Mouse (Mus musculus) stomach, postnatal 0 days (tissue): ENCODE measurements around the gene Daam1. TPM values are rescaled to one million over a fixed set of nuclear protein-coding genes. Genes with fewer than 3 reads are reported as not detected.

Source experiments
- ATAC-seq: fragments of 200-750 bp; cut with Nextera tagmentation; 2 replicates; pipeline ENCODE4 v1.8.0; 2017; ENCODE audit not compliant: low FRiP score, low TSS enrichment
- DNase-seq: peaks from one replicate; pipeline ENCODE4 v3.0.0-alpha.2; 2016; ENCODE audit warnings: low spot score
- H3K27ac ChIP-seq: fragments of 300-500 bp; sonication (generic); replicated peaks from 2 replicates; pipeline ENCODE4 v1.5.1; 2014; ENCODE audit warnings: mild to moderate bottlenecking, control low read depth
- H3K27me3 ChIP-seq: fragments of 300-500 bp; sonication (generic); 2 replicates; pipeline ENCODE4 v1.6.1; 2014; ENCODE audit warnings: low read length; ENCODE audit not compliant: control insufficient read depth, insufficient read depth
- H3K36me3 ChIP-seq: fragments of 300-500 bp; sonication (generic); 2 replicates; pipeline ENCODE4 v1.6.1; 2014; ENCODE audit warnings: low read length, mixed read lengths; ENCODE audit not compliant: control insufficient read depth, insufficient read depth
- H3K4me1 ChIP-seq: fragments of 300-500 bp; sonication (generic); replicated peaks from 2 replicates; pipeline ENCODE4 v1.6.1; 2014; ENCODE audit warnings: antibody characterized with exemption; ENCODE audit not compliant: control insufficient read depth, insufficient read depth
- H3K4me2 ChIP-seq: fragments of 300-500 bp; sonication (generic); replicated peaks from 2 replicates; pipeline ENCODE4 v1.6.1; 2014; ENCODE audit warnings: low read depth, mild to moderate bottlenecking, control low read depth, moderate library complexity
- H3K4me3 ChIP-seq: fragments of 300-500 bp; sonication (generic); 2 replicates; pipeline ENCODE4 v1.5.1; 2014; ENCODE audit warnings: low read depth, low read length, control low read depth
- H3K9ac ChIP-seq: fragments of 300-500 bp; sonication (generic); 2 replicates; pipeline ENCODE4 v1.6.1; 2014; ENCODE audit warnings: mild to moderate bottlenecking, low read length, control low read depth, mixed read lengths
- H3K9me3 ChIP-seq: fragments of 300-500 bp; sonication (generic); 2 replicates; pipeline ENCODE4 v1.6.1; 2016; ENCODE audit warnings: low read length; ENCODE audit not compliant: control insufficient read depth
- CTCF ChIP-seq: IDR thresholded peaks from 2 replicates; pipeline ENCODE4 v1.5.1; 2016; ENCODE audit warnings: antibody characterized with exemption, low read depth, mild to moderate bottlenecking, moderate library complexity
- EP300 ChIP-seq: optimal IDR thresholded peaks from 2 replicates; pipeline ENCODE3; 2016; ENCODE audit warnings: antibody characterized with exemption
- WGBS: fragments of 180-500 bp; shearing (Covaris S2); extraction: QIAGEN DNeasy Blood & Tissue Kit; methylation state at CpG from one replicate; pipeline ENCODE4 v1.1.7; 2014; 5-methylcytosine and 5-hydroxymethylcytosine counted together
- polyA plus RNA-seq: library from polyadenylated mRNA; unstranded; fragments of >200 nt; fragmentation: Nextera tagmentation; extraction: Ambion mirVana; gene quantifications from 2 replicates; pipeline ENCODE4 v1.2.1, GENCODE M21; 2015

The Daam1 gene
- polyA plus RNA-seq, 1 experiment from 2014 or later = 6.9 TPM

DNA sequence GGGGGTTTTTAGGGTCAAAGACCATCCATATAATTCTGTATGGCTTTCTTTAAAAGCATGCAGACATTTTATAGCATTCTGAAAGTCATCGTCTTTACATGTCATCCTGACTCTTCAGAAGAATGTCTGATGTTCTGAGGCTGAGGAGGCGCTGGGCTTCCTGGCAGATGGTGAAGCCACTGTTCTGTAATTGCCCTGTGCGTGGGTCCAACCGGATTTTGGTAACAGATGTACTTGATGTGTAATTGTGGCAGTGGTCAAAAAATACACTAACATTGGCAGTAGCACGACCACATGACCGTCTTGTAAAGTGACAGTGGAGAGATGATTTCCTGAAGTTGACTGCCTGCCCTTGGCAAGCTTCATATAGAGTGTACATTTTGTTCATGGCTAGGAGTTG lies 97.2 kb downstream of the Daam1 start:
- H3K9ac ChIP-seq = no peak overlapping the region
- H3K9me3 ChIP-seq = no peaks in the 10 kb centered on the region
- H3K4me3 ChIP-seq = no peak overlapping the region
- H3K4me1 ChIP-seq = peaks cover 4% of the 10 kb centered on the region; the same call in 1 of the 2 replicates
- no peak for ATAC-seq
- 90% methylated on average over 6 of the region's 6 CpGs for WGBS
- H3K27me3 ChIP-seq = no peaks in the 10 kb centered on the region
- DNase-seq = no peak
- H3K27ac ChIP-seq = no peak overlapping the region
- TF ChIP-seq EP300 (no peak), CTCF (no peak)
- H3K36me3 ChIP-seq = no peaks in the 10 kb centered on the region
- no peak overlapping the region for H3K4me2 ChIP-seq

DNA sequence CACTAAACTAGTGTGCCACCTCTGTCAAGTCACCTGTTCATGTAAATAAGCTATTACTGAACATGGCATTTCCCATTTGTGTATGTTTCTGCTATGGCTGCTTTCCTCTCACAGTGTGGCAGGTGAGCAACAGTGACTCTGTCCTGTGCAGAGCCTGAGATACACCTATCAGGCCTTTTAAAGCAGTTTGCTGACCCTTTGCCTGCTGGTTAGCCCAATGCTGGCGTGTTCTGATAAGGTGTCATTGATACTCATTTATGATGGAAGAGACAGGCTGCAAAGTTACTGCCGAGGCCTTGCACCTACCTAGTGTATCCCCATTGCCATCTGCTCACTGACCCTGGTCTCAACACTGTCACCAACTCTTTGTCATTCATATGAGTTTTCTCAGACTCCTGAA lies 99.0 kb downstream of the Daam1 start:
- peaks cover 10% of the 10 kb centered on the region; the same call in 1 of the 2 replicates for H3K4me1 ChIP-seq
- no peaks in the 10 kb centered on the region for H3K27me3 ChIP-seq
- H3K9me3 ChIP-seq = no peaks in the 10 kb centered on the region
- no peak overlapping the region for H3K27ac ChIP-seq
- TF ChIP-seq EP300 (no peak), CTCF (no peak)
- H3K9ac ChIP-seq = no peak overlapping the region
- H3K4me2 ChIP-seq = no peak overlapping the region
- DNase-seq (no peak), ATAC-seq (no peak)
- H3K36me3 ChIP-seq = no peaks in the 10 kb centered on the region
- no peak overlapping the region for H3K4me3 ChIP-seq
- 75% methylated on average over 2 of the region's 2 CpGs for WGBS

GRCm38 (mm10) chr12:71932433-71933386 lies 101.8 kb downstream of the Daam1 start:
- 41% methylated on average over 9 of the region's 9 CpGs for WGBS
- peak; percentile 87 for ATAC-seq

DNA sequence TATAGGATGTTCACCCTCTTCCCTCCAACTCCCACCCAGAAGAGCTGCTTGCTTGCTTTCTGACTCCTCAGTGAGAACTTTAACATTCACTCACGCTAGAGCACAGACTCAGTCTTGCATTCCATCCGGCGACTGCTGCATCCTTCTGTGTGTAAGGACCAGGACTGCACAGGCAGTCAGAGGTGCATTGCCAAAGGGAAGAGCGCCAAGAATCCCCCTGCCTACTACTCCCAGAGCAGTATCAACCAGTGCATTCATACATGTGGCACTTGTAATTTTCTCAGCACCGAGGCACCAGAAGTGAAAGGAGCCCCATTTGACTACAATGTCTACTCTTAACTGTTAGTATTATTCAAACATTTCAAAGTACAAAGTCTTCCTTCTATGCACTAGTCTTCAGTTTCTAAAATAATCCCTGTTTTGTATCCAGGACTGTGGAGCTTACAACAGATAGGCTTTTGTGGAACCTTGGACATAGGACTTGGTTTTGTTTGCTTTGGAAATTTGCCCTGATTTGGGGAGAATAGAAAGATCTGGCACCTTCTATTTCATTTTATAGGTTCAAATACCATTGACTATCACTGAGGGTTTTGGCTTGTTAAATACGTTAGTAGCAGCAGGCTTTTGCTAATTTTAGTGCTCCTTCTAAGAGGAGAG lies 103.2 kb downstream of the Daam1 start:
- Histone ChIP-seq H3K36me3 (peaks cover 2% of the 10 kb centered on the region; the same call in 1 of the 2 replicates), H3K27ac (no peak overlapping the region), H3K4me3 (no peak overlapping the region), H3K9me3 (no peaks in the 10 kb centered on the region), H3K4me2 (no peak overlapping the region), H3K4me1 (peaks cover 10% of the 10 kb centered on the region; the same call in 1 of the 2 replicates), H3K9ac (no peak overlapping the region), H3K27me3 (no peaks in the 10 kb centered on the region)
- DNase-seq (no peak), ATAC-seq (no peak)
- WGBS = 50% methylated on average over 6 of the region's 6 CpGs
- TF ChIP-seq EP300 (no peak), CTCF (no peak)

More at GRCm38 (mm10) chr12:71932433-71933386, 101.8 kb downstream of the Daam1 start:
- Histone ChIP-seq H3K4me1 (peaks cover 10% of the 10 kb centered on the region; the same call in 1 of the 2 replicates), H3K9ac (no peak overlapping the region), H3K4me3 (no peak overlapping the region), H3K27me3 (no peaks in the 10 kb centered on the region), H3K4me2 (no peak overlapping the region), H3K36me3 (no peaks in the 10 kb centered on the region), H3K27ac (peak overlapping the region; percentile 31; the same call in 1 of the 2 replicates), H3K9me3 (no peaks in the 10 kb centered on the region)
- TF ChIP-seq EP300 (no peak), CTCF (no peak)
- DNase-seq = peak; percentile 46

GRCm38 (mm10) chr12:71936636-71937035 lies 105.8 kb downstream of the Daam1 start:
- peaks cover 10% of the 10 kb centered on the region; the same call in 1 of the 2 replicates for H3K4me1 ChIP-seq
- no peaks in the 10 kb centered on the region for H3K9me3 ChIP-seq
- no peak for DNase-seq

More at GRCm38 (mm10) chr12:71936636-71937035, 105.8 kb downstream of the Daam1 start:
- Histone ChIP-seq H3K27ac (no peak overlapping the region), H3K36me3 (peaks cover 2% of the 10 kb centered on the region; the same call in 1 of the 2 replicates), H3K9ac (no peak overlapping the region), H3K4me2 (no peak overlapping the region), H3K27me3 (no peaks in the 10 kb centered on the region), H3K4me3 (no peak overlapping the region)
- 58% methylated on average over 1 of the region's 1 CpGs for WGBS
- no peak for TF ChIP-seq CTCF
- TF ChIP-seq EP300 = no peak
- no peak for ATAC-seq
